Mouse (Mus musculus) CD4-positive, CD25-positive, alpha-beta regulatory T cell, adult 2 months (primary cell): ENCODE data around the gene Cgref1.

Source experiments
- DNase-seq: peaks from one replicate; pipeline ENCODE4 v3.0.0-alpha.2; 2012; ENCODE audit warnings: low read depth, low spot score

Gene Cgref1

DNA sequence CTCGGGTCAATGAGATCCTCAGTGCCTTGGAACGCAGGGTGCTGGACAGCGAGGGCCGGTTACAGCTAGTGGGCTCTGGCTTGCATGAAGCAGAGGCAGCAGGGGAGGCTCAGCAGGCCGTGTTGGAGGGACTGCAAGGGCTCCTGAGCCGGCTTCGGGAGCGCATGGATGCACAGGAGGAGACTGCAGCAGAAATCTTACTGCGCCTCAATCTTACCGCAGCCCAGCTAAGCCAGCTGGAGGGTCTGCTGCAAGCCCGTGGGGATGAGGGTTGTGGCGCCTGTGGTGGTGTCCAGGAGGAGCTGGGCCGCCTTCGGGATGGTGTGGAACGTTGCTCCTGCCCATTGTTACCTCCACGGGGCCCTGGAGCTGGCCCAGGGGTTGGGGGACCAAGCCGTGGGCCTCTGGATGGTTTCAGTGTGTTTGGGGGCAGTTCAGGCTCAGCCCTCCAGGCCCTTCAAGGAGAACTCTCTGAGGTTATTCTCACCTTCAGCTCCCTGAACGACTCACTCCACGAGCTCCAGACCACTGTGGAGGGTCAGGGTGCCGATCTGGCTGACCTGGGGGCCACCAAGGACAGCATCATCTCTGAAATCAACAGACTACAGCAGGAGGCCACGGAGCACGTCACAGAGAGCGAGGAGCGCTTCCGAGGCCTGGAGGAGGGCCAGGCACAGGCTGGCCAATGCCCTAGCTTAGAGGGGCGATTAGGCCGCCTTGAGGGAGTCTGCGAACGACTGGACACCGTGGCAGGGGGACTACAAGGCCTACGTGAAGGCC is 27.3 kb downstream of the Cgref1 start:
- no peak for DNase-seq

GRCm38 (mm10) chr5:30917348-30917747 is 28.0 kb downstream of the Cgref1 start:
- no peak for DNase-seq

- DNase-seq = no peak
Measured at GRCm38 (mm10) chr5:30916841-30917240, 28.6 kb downstream of the Cgref1 start.

DNA sequence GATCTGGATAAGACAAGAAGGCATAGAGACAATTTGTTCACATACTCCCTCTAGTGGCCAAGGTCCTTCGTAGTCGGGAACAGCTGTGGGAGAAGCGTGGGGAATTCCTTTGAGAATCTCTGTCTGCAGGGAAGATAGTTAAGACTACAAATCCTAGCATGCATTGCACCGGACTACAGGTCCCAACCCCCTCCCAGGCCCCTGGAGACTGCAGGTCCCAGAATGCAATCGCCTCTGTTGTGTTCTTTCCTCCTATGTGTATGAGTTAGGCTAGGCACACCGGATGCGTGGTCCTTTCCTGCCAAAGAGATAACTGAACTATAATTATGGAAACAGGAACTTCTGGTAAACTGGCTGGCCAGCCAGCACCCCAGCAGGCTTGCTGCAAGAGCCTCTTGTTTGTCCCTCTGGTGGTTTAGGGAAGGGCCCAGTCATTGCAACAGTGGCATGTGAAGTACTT is 29.4 kb downstream of the Cgref1 start:
- peak; percentile 79 for DNase-seq

DNA sequence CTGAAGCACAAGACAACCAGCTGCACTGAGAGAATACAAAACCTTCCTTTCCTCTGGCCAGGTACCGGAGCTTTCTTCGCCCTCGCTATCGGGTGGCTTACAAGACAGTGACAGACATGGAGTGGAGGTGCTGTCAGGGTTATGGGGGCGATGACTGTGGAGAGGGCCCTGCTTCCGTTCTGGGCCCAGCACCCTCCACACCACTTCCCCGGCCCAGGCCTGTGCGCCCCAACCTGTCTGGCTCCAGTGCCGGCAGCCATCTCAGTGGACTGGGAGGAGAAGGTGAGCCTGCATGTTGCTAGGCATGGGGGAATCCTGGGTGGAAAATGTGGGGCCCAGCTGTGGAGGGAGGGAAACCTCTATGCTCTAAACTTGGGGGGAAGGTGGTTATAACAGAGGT is 29.9 kb downstream of the Cgref1 start:
- DNase-seq = no peak

- no peak for DNase-seq
Measured at GRCm38 (mm10) chr5:30914849-30915248, 30.5 kb downstream of the Cgref1 start.

- DNase-seq = no peak
Measured at GRCm38 (mm10) chr5:30914101-30914635, 31.2 kb downstream of the Cgref1 start.

- DNase-seq = no peak
Measured at GRCm38 (mm10) chr5:30913060-30913841, 32.1 kb downstream of the Cgref1 start, which contains the start of gene Emilin1. Gene Emilin1, plus strand, starts transcription at chr5:30913402.

GRCm38 (mm10) chr5:30912156-30912555 is 33.2 kb downstream of the Cgref1 start:
- DNase-seq = no peak

- DNase-seq = no peak
Measured at GRCm38 (mm10) chr5:30910481-30910880, 34.9 kb downstream of the Cgref1 start.

GRCm38 (mm10) chr5:30909863-30910262 is 35.5 kb downstream of the Cgref1 start:
- DNase-seq = no peak

- DNase-seq = no peak
Measured at GRCm38 (mm10) chr5:30909300-30909659, 36.1 kb downstream of the Cgref1 start.

DNA sequence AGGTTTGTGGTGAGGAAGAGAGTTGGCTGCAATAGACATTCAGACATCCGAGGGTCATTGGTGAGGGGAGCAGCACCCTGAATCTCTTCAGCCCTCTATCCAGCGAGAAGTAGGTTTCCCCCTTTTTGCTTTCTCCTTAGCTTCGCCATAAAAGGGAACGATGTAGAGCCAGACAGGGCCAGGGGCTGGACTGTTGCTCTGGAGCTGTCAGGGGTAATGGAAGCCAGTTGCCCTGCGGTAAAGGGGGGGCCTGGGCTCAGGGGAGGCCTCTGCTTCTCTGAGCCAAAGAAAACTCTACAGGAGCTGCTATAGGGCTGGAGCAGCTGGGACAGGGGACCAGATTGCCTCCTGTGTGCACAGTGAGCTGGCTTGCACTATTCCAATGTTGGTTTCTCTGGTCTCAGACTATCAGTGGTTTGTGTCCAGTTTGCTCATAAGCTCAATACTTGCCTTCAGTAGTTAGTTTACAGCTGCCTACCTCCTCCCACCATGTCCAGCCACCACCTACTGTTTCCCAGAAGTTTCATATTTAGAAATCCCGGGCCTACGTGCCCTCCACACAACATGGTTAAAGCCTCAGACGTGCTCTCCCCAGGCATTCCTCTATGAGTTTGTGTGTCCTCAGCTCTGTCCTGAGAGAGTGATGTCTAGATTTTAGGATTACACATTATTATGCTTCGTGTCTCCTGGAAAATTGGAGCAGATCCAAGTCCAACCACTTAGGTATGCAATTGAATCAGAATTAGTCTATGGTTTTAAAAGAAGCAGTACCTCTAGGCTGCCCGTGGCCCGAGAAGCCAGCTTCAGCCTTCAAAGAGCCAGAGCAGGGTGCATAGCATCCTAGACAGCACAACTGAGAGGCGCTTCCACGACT is 36.7 kb downstream of the Cgref1 start:
- no peak for DNase-seq

GRCm38 (mm10) chr5:30907413-30908059 is 37.9 kb downstream of the Cgref1 start, which contains the start of gene Ost4:
Gene Ost4, minus strand, starts transcription at chr5:30907788.
- DNase-seq = peak; percentile 98

- no peak for DNase-seq
Measured at GRCm38 (mm10) chr5:30901860-30902259, 43.5 kb downstream of the Cgref1 start.

GRCm38 (mm10) chr5:30890375-30890774 is 55.0 kb downstream of the Cgref1 start:
- no peak for DNase-seq

DNA sequence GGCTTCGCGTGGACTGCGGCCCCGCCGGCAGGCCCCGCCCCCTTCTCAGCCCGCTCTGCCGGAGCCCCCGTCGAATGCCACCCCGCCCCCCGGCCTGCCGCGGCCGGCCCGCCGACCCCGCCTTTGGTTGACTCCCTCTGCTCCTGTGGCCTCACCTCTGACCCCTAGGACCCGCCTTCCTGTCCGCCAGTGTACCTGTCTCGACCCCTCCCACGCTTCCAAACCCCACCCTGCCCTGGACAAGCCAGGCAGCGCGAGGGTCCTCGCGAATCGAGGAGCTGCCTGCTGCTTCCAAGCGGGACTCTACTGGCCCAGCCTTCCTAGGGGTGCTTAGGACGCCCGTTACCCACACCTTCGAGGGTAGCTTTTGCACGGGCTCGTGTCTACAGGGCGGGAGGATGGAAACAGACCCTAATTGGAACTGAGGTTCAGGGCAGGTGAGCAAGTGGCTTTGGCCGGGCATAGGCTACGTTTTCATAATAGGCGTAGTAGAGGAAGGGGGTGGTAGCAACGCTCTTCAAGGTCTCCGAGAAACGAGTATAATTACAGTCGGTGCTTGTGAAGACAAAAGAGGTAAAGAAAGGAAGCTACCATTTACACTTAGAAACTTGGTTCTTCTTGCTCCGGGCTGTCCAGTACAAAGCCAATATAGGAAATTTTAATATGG is 56.2 kb downstream of the Cgref1 start:
- no peak for DNase-seq

- DNase-seq = peak; percentile 95
Measured at GRCm38 (mm10) chr5:30888337-30889087, 56.9 kb downstream of the Cgref1 start, which contains the start of gene Agbl5. Gene Agbl5, plus strand, starts transcription at chr5:30888694.

GRCm38 (mm10) chr5:30887858-30888336 is 57.5 kb downstream of the Cgref1 start:
- peak; percentile 94 for DNase-seq
